Mouse (Mus musculus): ENCODE results near the gene Dut. TPM values are rescaled to one million over a fixed set of nuclear protein-coding genes. Genes with fewer than 3 reads are reported as not detected.

The Dut gene
- polyA plus RNA-seq, 1 experiment, result 99.9 TPM

GRCm38 (mm10) chr2:125249874-125250273 is 2.9 kb downstream of the Dut start:
- peaks cover 67% of the 10 kb centered on the region for H3K79me3 ChIP-seq (ENCODE audit: low read depth)
- peaks cover 58% of the 10 kb centered on the region for H3K36me3 ChIP-seq (ENCODE audit: control insufficient read depth, insufficient read depth)
- no peak overlapping the region for H3K4me3 ChIP-seq (ENCODE audit: insufficient read depth, poor library complexity, severe bottlenecking)
- peaks cover 79% of the 10 kb centered on the region for H3K79me2 ChIP-seq (ENCODE audit: control insufficient read depth, insufficient read depth)
- no peaks in the 10 kb centered on the region for H3K27me3 ChIP-seq (ENCODE audit: control insufficient read depth, insufficient read depth, insufficient read length)
- no peak overlapping the region for H3ac ChIP-seq (ENCODE audit: control insufficient read depth, insufficient read length, low read depth)
- no peak for TF ChIP-seq FOSL1 (IDR thresholded peaks at IDR 0.05; ENCODE audit: insufficient read depth, low read length, poor library complexity, severe bottlenecking)
- TF ChIP-seq MYOG (IDR thresholded peaks at IDR 0.05; ENCODE audit: control insufficient read depth, extremely low read depth, insufficient read length), result no peak
- no peak for TF ChIP-seq MYOD1 (IDR thresholded peaks at IDR 0.05; ENCODE audit: control insufficient read depth, insufficient read length, low read depth)
- TF ChIP-seq CTCF (IDR thresholded peaks at IDR 0.05; ENCODE audit: control insufficient read depth, insufficient read depth, insufficient read length), result no peak
- no peak for TF ChIP-seq USF1 (IDR thresholded peaks at IDR 0.05; ENCODE audit: low read depth)

- H3ac ChIP-seq (ENCODE audit: control insufficient read depth, insufficient read length, low read depth), result no peak overlapping the region
- TF ChIP-seq CTCF (IDR thresholded peaks at IDR 0.05; ENCODE audit: control insufficient read depth, insufficient read depth, insufficient read length) (no peak), MYOD1 (IDR thresholded peaks at IDR 0.05; ENCODE audit: control insufficient read depth, insufficient read length, low read depth) (no peak), FOSL1 (IDR thresholded peaks at IDR 0.05; ENCODE audit: insufficient read depth, low read length, poor library complexity, severe bottlenecking) (no peak), MAX (IDR thresholded peaks at IDR 0.05) (no peak), MYOG (IDR thresholded peaks at IDR 0.05; ENCODE audit: control insufficient read depth, extremely low read depth, insufficient read length) (no peak), CEBPB (IDR thresholded peaks at IDR 0.05; ENCODE audit: low read depth) (no peak), USF1 (IDR thresholded peaks at IDR 0.05; ENCODE audit: low read depth) (no peak)
- H3K36me3 ChIP-seq (ENCODE audit: control insufficient read depth, insufficient read depth), result peaks cover 75% of the 10 kb centered on the region
Measured at GRCm38 (mm10) chr2:125251781-125252180, 4.8 kb downstream of the Dut start.

GRCm38 (mm10) chr2:125252275-125252674 is 5.3 kb downstream of the Dut start:
- Histone ChIP-seq H3K27me3 (ENCODE audit: control insufficient read depth, insufficient read depth, insufficient read length) (no peaks in the 10 kb centered on the region), H3K4me3 (ENCODE audit: insufficient read depth, poor library complexity, severe bottlenecking) (no peak overlapping the region), H3ac (ENCODE audit: control insufficient read depth, insufficient read length, low read depth) (no peak overlapping the region), H3K79me2 (ENCODE audit: control insufficient read depth, insufficient read depth) (peaks cover 87% of the 10 kb centered on the region), H3K79me3 (ENCODE audit: low read depth) (peaks cover 69% of the 10 kb centered on the region), H3K36me3 (ENCODE audit: control insufficient read depth, insufficient read depth) (peaks cover 80% of the 10 kb centered on the region)
- no peak for TF ChIP-seq FOSL1 (IDR thresholded peaks at IDR 0.05; ENCODE audit: insufficient read depth, low read length, poor library complexity, severe bottlenecking)
- no peak for TF ChIP-seq CEBPB (IDR thresholded peaks at IDR 0.05; ENCODE audit: low read depth)
- no peak for TF ChIP-seq MYOD1 (IDR thresholded peaks at IDR 0.05; ENCODE audit: control insufficient read depth, insufficient read length, low read depth)
- no peak for TF ChIP-seq MYOG (IDR thresholded peaks at IDR 0.05; ENCODE audit: control insufficient read depth, extremely low read depth, insufficient read length)
- no peak for TF ChIP-seq USF1 (IDR thresholded peaks at IDR 0.05; ENCODE audit: low read depth)

More at GRCm38 (mm10) chr2:125251781-125252180, 4.8 kb downstream of the Dut start:
- Histone ChIP-seq H3K27me3 (ENCODE audit: control insufficient read depth, insufficient read depth, insufficient read length) (no peaks in the 10 kb centered on the region), H3K79me2 (ENCODE audit: control insufficient read depth, insufficient read depth) (peaks cover 87% of the 10 kb centered on the region), H3K4me3 (ENCODE audit: insufficient read depth, poor library complexity, severe bottlenecking) (no peak overlapping the region), H3K79me3 (ENCODE audit: low read depth) (peaks cover 69% of the 10 kb centered on the region)

GRCm38 (mm10) chr2:125253699-125254098 is 6.7 kb downstream of the Dut start:
- no peaks in the 10 kb centered on the region for H3K27me3 ChIP-seq (ENCODE audit: control insufficient read depth, insufficient read depth, insufficient read length)
- H3K79me2 ChIP-seq (ENCODE audit: control insufficient read depth, insufficient read depth), result peaks cover 74% of the 10 kb centered on the region
- no peak overlapping the region for H3K4me3 ChIP-seq (ENCODE audit: insufficient read depth, poor library complexity, severe bottlenecking)
- H3K79me3 ChIP-seq (ENCODE audit: low read depth), result peaks cover 58% of the 10 kb centered on the region
- no peak overlapping the region for H3ac ChIP-seq (ENCODE audit: control insufficient read depth, insufficient read length, low read depth)
- no peak for TF ChIP-seq CEBPB (IDR thresholded peaks at IDR 0.05; ENCODE audit: low read depth)
- no peak for TF ChIP-seq MAX (IDR thresholded peaks at IDR 0.05)
- no peak for TF ChIP-seq MYOD1 (IDR thresholded peaks at IDR 0.05; ENCODE audit: control insufficient read depth, insufficient read length, low read depth)
- no peak for TF ChIP-seq FOSL1 (IDR thresholded peaks at IDR 0.05; ENCODE audit: insufficient read depth, low read length, poor library complexity, severe bottlenecking)
- no peak for TF ChIP-seq MYOG (IDR thresholded peaks at IDR 0.05; ENCODE audit: control insufficient read depth, extremely low read depth, insufficient read length)
- no peak for TF ChIP-seq USF1 (IDR thresholded peaks at IDR 0.05; ENCODE audit: low read depth)
- no peak for TF ChIP-seq CTCF (IDR thresholded peaks at IDR 0.05; ENCODE audit: control insufficient read depth, insufficient read depth, insufficient read length)
- peaks cover 92% of the 10 kb centered on the region for H3K36me3 ChIP-seq (ENCODE audit: control insufficient read depth, insufficient read depth)

GRCm38 (mm10) chr2:125254630-125255029 is 7.6 kb downstream of the Dut start:
- TF ChIP-seq CEBPB (IDR thresholded peaks at IDR 0.05; ENCODE audit: low read depth) (no peak), MYOG (IDR thresholded peaks at IDR 0.05; ENCODE audit: control insufficient read depth, extremely low read depth, insufficient read length) (no peak), USF1 (IDR thresholded peaks at IDR 0.05; ENCODE audit: low read depth) (no peak), MYOD1 (IDR thresholded peaks at IDR 0.05; ENCODE audit: control insufficient read depth, insufficient read length, low read depth) (no peak), CTCF (IDR thresholded peaks at IDR 0.05; ENCODE audit: control insufficient read depth, insufficient read depth, insufficient read length) (no peak)
- Histone ChIP-seq H3ac (ENCODE audit: control insufficient read depth, insufficient read length, low read depth) (no peak overlapping the region), H3K27me3 (ENCODE audit: control insufficient read depth, insufficient read depth, insufficient read length) (no peaks in the 10 kb centered on the region), H3K36me3 (ENCODE audit: control insufficient read depth, insufficient read depth) (peaks cover 93% of the 10 kb centered on the region), H3K4me3 (ENCODE audit: insufficient read depth, poor library complexity, severe bottlenecking) (no peak overlapping the region), H3K79me2 (ENCODE audit: control insufficient read depth, insufficient read depth) (peaks cover 65% of the 10 kb centered on the region), H3K79me3 (ENCODE audit: low read depth) (peaks cover 49% of the 10 kb centered on the region)

GRCm38 (mm10) chr2:125255886-125256285 is 8.9 kb downstream of the Dut start:
- no peak overlapping the region for H3K4me3 ChIP-seq (ENCODE audit: insufficient read depth, poor library complexity, severe bottlenecking)
- peaks cover 95% of the 10 kb centered on the region for H3K36me3 ChIP-seq (ENCODE audit: control insufficient read depth, insufficient read depth)
- TF ChIP-seq MYOD1 (IDR thresholded peaks at IDR 0.05; ENCODE audit: control insufficient read depth, insufficient read length, low read depth), result no peak
- no peak for TF ChIP-seq USF1 (IDR thresholded peaks at IDR 0.05; ENCODE audit: low read depth)
- TF ChIP-seq MYOG (IDR thresholded peaks at IDR 0.05; ENCODE audit: control insufficient read depth, extremely low read depth, insufficient read length), result no peak
- no peak for TF ChIP-seq MAX (IDR thresholded peaks at IDR 0.05)
- TF ChIP-seq CEBPB (IDR thresholded peaks at IDR 0.05; ENCODE audit: low read depth), result no peak
- TF ChIP-seq CTCF (IDR thresholded peaks at IDR 0.05; ENCODE audit: control insufficient read depth, insufficient read depth, insufficient read length), result no peak
- TF ChIP-seq FOSL1 (IDR thresholded peaks at IDR 0.05; ENCODE audit: insufficient read depth, low read length, poor library complexity, severe bottlenecking), result no peak
- H3K79me2 ChIP-seq (ENCODE audit: control insufficient read depth, insufficient read depth), result peaks cover 53% of the 10 kb centered on the region
- H3K79me3 ChIP-seq (ENCODE audit: low read depth), result peaks cover 38% of the 10 kb centered on the region
- no peak overlapping the region for H3ac ChIP-seq (ENCODE audit: control insufficient read depth, insufficient read length, low read depth)
- H3K27me3 ChIP-seq (ENCODE audit: control insufficient read depth, insufficient read depth, insufficient read length), result no peaks in the 10 kb centered on the region

All from C2C12 (cell line).